Mouse (Mus musculus): Measurements from ENCODE around the gene Gabra4.
"Not testable (repeated sequence)": the region's sequence is repeated elsewhere in the genome, so short reads cannot be mapped to it uniquely, and the experiment has no call there.

The Gabra4 gene

DNA sequence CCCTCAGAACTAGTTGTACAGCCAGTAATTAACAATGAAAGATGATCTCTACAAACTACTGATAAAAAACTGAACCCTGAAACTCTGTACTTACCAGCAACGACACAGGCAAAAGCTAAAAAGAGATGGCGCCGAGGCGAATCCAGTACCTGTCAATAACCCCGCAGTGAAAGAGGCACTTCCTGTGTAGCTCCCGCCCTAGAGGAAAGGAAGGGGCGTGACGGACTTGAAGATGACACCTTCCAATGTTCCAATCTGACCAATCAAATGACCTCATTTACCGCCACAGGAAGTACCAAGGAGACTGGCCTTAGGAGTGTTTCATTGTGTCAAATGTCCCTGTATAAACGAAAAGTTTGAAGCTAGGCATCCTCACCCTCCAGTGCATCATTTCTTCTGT, 110.0 kb downstream of the Gabra4 start, which contains the start of gene Cox7b2:
Cox7b2 (minus strand) TSS at position 127 of the 400 bp plus-strand sequence.
- CTCF ChIA-PET = no interaction called here
- POLR2A ChIA-PET = no interaction called here

DNA sequence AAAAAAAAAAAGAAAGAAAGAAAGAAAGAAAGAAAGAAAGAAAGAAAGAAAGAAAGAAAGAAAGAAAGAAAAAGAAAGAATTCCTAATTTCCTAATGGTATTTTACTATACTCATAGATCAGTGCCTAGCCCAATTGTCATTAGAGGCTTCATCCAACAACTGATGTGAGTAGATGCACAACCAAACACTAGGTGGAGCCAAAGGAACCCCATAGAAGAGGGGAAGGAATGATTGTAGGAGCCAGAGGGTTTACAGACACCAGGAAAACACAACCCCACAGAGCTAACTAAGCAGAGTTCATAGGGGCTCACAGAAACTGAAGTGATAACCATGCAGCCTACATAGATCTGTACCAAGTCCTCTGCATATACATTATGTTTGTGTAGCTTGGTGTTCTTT, 112.6 kb downstream of the Gabra4 start:
- ChIA-PET POLR2A (no interaction called here), CTCF (interaction anchor here in 1 of 4 experiments (0.7 kb wide), 1 partner anchor 155 kb away, joined by 4 read pairs; no protein-coding TSS in a partner anchor)

DNA sequence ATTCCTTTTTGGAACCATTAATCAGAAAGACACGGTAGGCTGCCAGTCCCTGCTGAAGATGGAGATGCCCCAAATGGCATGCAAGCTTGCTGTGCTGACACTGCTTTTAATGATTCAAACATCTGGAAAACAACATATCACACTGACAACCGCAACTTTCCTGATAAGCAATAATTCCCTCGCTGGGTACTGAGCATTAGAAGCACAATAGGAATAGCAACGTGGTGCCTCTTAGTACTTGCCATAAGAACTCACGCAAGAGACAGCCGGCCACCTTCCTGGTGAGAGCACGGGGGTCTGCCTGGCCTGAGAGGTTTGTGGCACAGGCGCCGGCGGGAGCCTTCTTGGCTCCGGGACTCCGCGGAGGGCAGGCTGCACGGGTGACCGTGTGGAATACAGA, 132.6 kb downstream of the Gabra4 start:
- CTCF ChIA-PET, POLR2A ChIA-PET: not testable (repeated sequence)
